In the genomic region with DNA sequence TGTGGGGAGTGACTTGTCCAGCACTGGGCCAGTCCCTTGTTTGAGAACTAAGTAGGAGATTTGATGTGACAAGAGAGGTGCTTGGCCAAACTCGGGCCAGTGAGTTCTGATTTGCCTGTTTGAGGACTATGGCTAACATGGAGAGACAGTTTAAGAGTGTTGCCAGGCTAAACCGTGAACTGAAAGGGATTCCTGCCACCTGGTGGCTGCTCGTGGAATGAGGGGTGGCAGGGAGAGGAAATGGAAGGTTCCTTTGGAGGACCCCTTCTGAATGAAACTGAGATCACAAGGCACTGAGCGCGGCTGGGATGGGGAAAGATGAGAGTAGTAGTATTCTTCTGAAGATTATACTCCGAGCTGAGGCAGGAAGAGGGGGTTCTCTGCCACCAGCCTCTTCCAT, we compare ENCODE assay signal across 9 mouse cellular contexts. TPM values are rescaled to one million over a fixed set of nuclear protein-coding genes. Genes with fewer than 3 reads are reported as not detected.
DNase-seq lines count a peak whose midpoint lies in the region; ATAC-seq lines count a peak whose summit lies in the region.
"Had no signal": no experiment of that assay in that cellular context is flagged by ENCODE, and none has a peak within 500 bp of the region (broad histone marks: within the 10 kb centered on the region; RNA-seq: fewer than 3 reads in every experiment).

No protein-coding gene starts in this region.

- H3K4me2 ChIP-seq in midbrain, embryonic 13.5 days (replicated peaks): no peak overlapping the region
- H3K4me2 ChIP-seq: limb, embryonic 15.5 days had no signal

- H3K4me1 ChIP-seq in heart, embryonic 10.5 days: no peaks in the 10 kb centered on the region
- H3K4me1 ChIP-seq in midbrain, embryonic 13.5 days (replicated peaks): no peaks in the 10 kb centered on the region
- H3K4me1 ChIP-seq: limb, embryonic 15.5 days had no signal

- H3K4me3 ChIP-seq in heart, embryonic 10.5 days: no peak overlapping the region
- H3K4me3 ChIP-seq in midbrain, embryonic 13.5 days (replicated peaks): no peak overlapping the region
- H3K4me3 ChIP-seq: limb, embryonic 15.5 days had no signal

- H3K36me3 ChIP-seq in heart, embryonic 10.5 days: no peaks in the 10 kb centered on the region
- H3K36me3 ChIP-seq in midbrain, embryonic 13.5 days: no peaks in the 10 kb centered on the region; the same call in 1 of the 2 replicates
- H3K36me3 ChIP-seq in splenic B cell, adult 2 months (ENCODE audit: control insufficient read depth, insufficient read depth, low read length, poor library complexity, severe bottlenecking): no peaks in the 10 kb centered on the region
- H3K36me3 ChIP-seq: limb, embryonic 15.5 days had no signal

- intact Hi-C loops in heart, postnatal 14 days (cut with DNase I): loop anchor here (1.0 to 5.0 kb wide), 4 partner anchors 108 to 374 kb away; partner anchors contain the start of gene Lamtor5

- WGBS in heart, embryonic 10.5 days: 7% methylated on average over 6 of the region's 6 CpGs
- WGBS in midbrain, embryonic 13.5 days: 3% methylated on average over 6 of the region's 6 CpGs

- no peak overlapping the region for H3K9ac ChIP-seq in midbrain, embryonic 13.5 days (replicated peaks)
- H3K9ac ChIP-seq: limb, embryonic 15.5 days had no signal

- H3K27me3 ChIP-seq in heart, embryonic 10.5 days (ENCODE audit: insufficient read depth, poor library complexity, severe bottlenecking): peaks cover 70% of the 10 kb centered on the region
- peaks cover 43% of the 10 kb centered on the region for H3K27me3 ChIP-seq in midbrain, embryonic 13.5 days
- no peaks in the 10 kb centered on the region for H3K27me3 ChIP-seq in splenic B cell, adult 2 months (ENCODE audit: control insufficient read depth, insufficient read depth, low read length, poor library complexity, severe bottlenecking)

- no peak overlapping the region for H3K27ac ChIP-seq in heart, embryonic 10.5 days
- no peak overlapping the region for H3K27ac ChIP-seq in midbrain, embryonic 13.5 days
- H3K27ac ChIP-seq: limb, embryonic 15.5 days had no signal

- DNase-seq in heart, adult 18-20 months: peak; percentile 38 to 88
- no peak for DNase-seq in heart, embryonic 10.5 days (ENCODE audit: low spot score)
- DNase-seq in adrenal gland, adult 18-20 months (ENCODE audit: low spot score in 2 of 2): peak; percentile 68 to 70
- peak; percentile 85 for DNase-seq in embryo, embryonic 10 days (ENCODE audit: low spot score)
- peak; percentile 76 to 86 for DNase-seq in heart, postnatal 14 days
- peak; percentile 75 to 76 for DNase-seq in layer of hippocampus, postnatal 36 days
- peak; percentile 60 for DNase-seq in splenic B cell, adult 2 months (ENCODE audit: low read depth, low spot score)

- no peaks in the 10 kb centered on the region for H3K9me3 ChIP-seq in heart, embryonic 10.5 days
- no peaks in the 10 kb centered on the region for H3K9me3 ChIP-seq in midbrain, embryonic 13.5 days
- H3K9me3 ChIP-seq: limb, embryonic 15.5 days had no signal

- peak; percentile 25 for ATAC-seq in midbrain, embryonic 13.5 days

RNA-seq across cellular contexts. Expression of gene Kcnc4, which starts 7.2 kb away (rescaled TPM):
- total RNA-seq in heart, adult 18-20 months (2021): under 1 TPM; 0.17 to 0.23 TPM
- 0.09 and 0.18 TPM in 2 replicates for polyA plus RNA-seq in heart, embryonic 10.5 days (2016; fragmentation: Nextera tagmentation; extraction: Ambion mirVana)
- 10 to 100 TPM in 1 of 2 experiments, 1 to 10 TPM in 1; 9.4 to 12.9 TPM for total RNA-seq in adrenal gland, adult 18-20 months (2021)
- under 1 TPM; 0.37 to 0.43 TPM for total RNA-seq in heart, postnatal 14 days (2021)
- total RNA-seq in layer of hippocampus, postnatal 36 days (2021): 10 to 100 TPM; 55.5 to 60.2 TPM
- 1.4 and 1.8 TPM in 2 replicates for polyA plus RNA-seq in midbrain, embryonic 13.5 days (2015; fragmentation: Nextera tagmentation; extraction: Ambion mirVana)

RNA-seq across cellular contexts. Expression of gene Slc6a17, which starts 51.2 kb away (rescaled TPM):
- 1 to 10 TPM; 4.1 to 6.9 TPM for total RNA-seq in heart, adult 18-20 months (2021)
- polyA plus RNA-seq in heart, embryonic 10.5 days (2016; fragmentation: Nextera tagmentation; extraction: Ambion mirVana): 3.0 and 3.8 TPM in 2 replicates
- 10 to 100 TPM in 1 of 2 experiments, 1 to 10 TPM in 1; 6.4 to 14.9 TPM for total RNA-seq in adrenal gland, adult 18-20 months (2021)
- 1 to 10 TPM; 1.3 to 1.5 TPM for total RNA-seq in heart, postnatal 14 days (2021)
- total RNA-seq in layer of hippocampus, postnatal 36 days (2021): 100 to 1,000 TPM; 286 to 289 TPM
- polyA plus RNA-seq in midbrain, embryonic 13.5 days (2015; fragmentation: Nextera tagmentation; extraction: Ambion mirVana): 6.0 and 13.4 TPM in 2 replicates

Comparison
In these comparisons a context has a peak if more than half of its experiments do, and no peak if none do; other contexts are left out.
1. RNA of gene Kcnc4, which starts 7.2 kb away (total RNA-seq): 55.5 to 60.2 TPM in layer of hippocampus, postnatal 36 days and 9.4 to 12.9 TPM in adrenal gland, adult 18-20 months; 0.37 to 0.43 TPM in heart, postnatal 14 days and 0.17 to 0.23 TPM in heart, adult 18-20 months; every median in the first group is over 4 times any median in the second.
2. RNA of gene Slc6a17, which starts 51.2 kb away (total RNA-seq): 286 to 289 TPM in layer of hippocampus, postnatal 36 days; 6.4 to 14.9 TPM in adrenal gland, adult 18-20 months, 4.1 to 6.9 TPM in heart, adult 18-20 months and 1.3 to 1.5 TPM in heart, postnatal 14 days; every median in the first group is over 10 times any median in the second.